Mouse (Mus musculus) olfactory bulb, adult 2 months (tissue): ENCODE measurements around the gene Palld.

Source experiments
- CTCF ChIP-seq: fragments of 200-500 bp; IDR thresholded peaks from 2 replicates; pipeline ENCODE4 v1.5.1; 2012; ENCODE audit warnings: low read depth, mild to moderate bottlenecking, low read length, moderate library complexity; ENCODE audit not compliant: insufficient read depth
- POLR2A ChIP-seq: fragments of 200-500 bp; IDR thresholded peaks from 2 replicates; pipeline ENCODE4 v1.6.1; 2012; ENCODE audit warnings: mild to moderate bottlenecking, low read depth, low read length, moderate library complexity; ENCODE audit not compliant: insufficient read depth

- TF ChIP-seq CTCF: no peak
- no peak for TF ChIP-seq POLR2A
Observed at GRCm38 (mm10) chr8:61637736-61638135, 264.8 kb downstream of the Palld start.
